Mouse (Mus musculus): ENCODE data around the gene Antxrl. TPM values are rescaled to one million over a fixed set of nuclear protein-coding genes. Genes with fewer than 3 reads are reported as not detected.

Antxrl gene
- polyA plus RNA-seq, 1 experiment from 2014 or later, result not detected

- Histone ChIP-seq H3K4me3 (replicated peaks; ENCODE audit: low read length) (no peak overlapping the region), H3K9ac (no peak overlapping the region), H3K9me3 (ENCODE audit: control insufficient read depth, low read length) (no peaks in the 10 kb centered on the region), H3K27ac (no peak overlapping the region), H3K4me2 (replicated peaks) (no peak overlapping the region), H3K4me1 (replicated peaks; ENCODE audit: control insufficient read depth, insufficient read depth, low read length) (no peaks in the 10 kb centered on the region), H3K36me3 (replicated peaks; ENCODE audit: control insufficient read depth, insufficient read depth) (no peaks in the 10 kb centered on the region), H3K27me3 (ENCODE audit: control insufficient read depth, insufficient read depth, low read length) (no peaks in the 10 kb centered on the region)
- no peak for ATAC-seq (ENCODE audit: low FRiP score)
- 73% methylated on average over 12 of the region's 12 CpGs for WGBS
- DNase-seq (ENCODE audit: low spot score), result no peak
Observed at GRCm38 (mm10) chr14:34120016-34120910, 67.8 kb downstream of the Antxrl start.

GRCm38 (mm10) chr14:34120923-34121351 lies 68.4 kb downstream of the Antxrl start:
- H3K4me2 ChIP-seq (replicated peaks), result no peak overlapping the region
- H3K4me3 ChIP-seq (replicated peaks; ENCODE audit: low read length), result no peak overlapping the region
- 88% methylated on average over 3 of the region's 3 CpGs for WGBS
- no peaks in the 10 kb centered on the region for H3K4me1 ChIP-seq (replicated peaks; ENCODE audit: control insufficient read depth, insufficient read depth, low read length)
- H3K9me3 ChIP-seq (ENCODE audit: control insufficient read depth, low read length), result no peaks in the 10 kb centered on the region
- H3K9ac ChIP-seq, result no peak overlapping the region
- no peaks in the 10 kb centered on the region for H3K36me3 ChIP-seq (replicated peaks; ENCODE audit: control insufficient read depth, insufficient read depth)
- no peaks in the 10 kb centered on the region for H3K27me3 ChIP-seq (ENCODE audit: control insufficient read depth, insufficient read depth, low read length)
- no peak for ATAC-seq (ENCODE audit: low FRiP score)
- no peak overlapping the region for H3K27ac ChIP-seq
- DNase-seq (ENCODE audit: low spot score), result no peak

- Histone ChIP-seq H3K4me1 (replicated peaks; ENCODE audit: control insufficient read depth, insufficient read depth, low read length) (no peaks in the 10 kb centered on the region), H3K9ac (no peak overlapping the region), H3K9me3 (ENCODE audit: control insufficient read depth, low read length) (no peaks in the 10 kb centered on the region), H3K4me2 (replicated peaks) (no peak overlapping the region), H3K27me3 (ENCODE audit: control insufficient read depth, insufficient read depth, low read length) (no peaks in the 10 kb centered on the region), H3K27ac (no peak overlapping the region), H3K4me3 (replicated peaks; ENCODE audit: low read length) (no peak overlapping the region), H3K36me3 (replicated peaks; ENCODE audit: control insufficient read depth, insufficient read depth) (no peaks in the 10 kb centered on the region)
- DNase-seq (ENCODE audit: low spot score), result no peak
- WGBS, result 89% methylated on average over 4 of the region's 4 CpGs
- no peak for ATAC-seq (ENCODE audit: low FRiP score)
Observed at GRCm38 (mm10) chr14:34121691-34122090, 69.2 kb downstream of the Antxrl start.

Other genes starting within 250 kb of the Antxrl start
- gene Gdf10, start 129.1 kb upstream of the Antxrl start, polyA plus RNA-seq (2014; fragmentation: Nextera tagmentation; extraction: Ambion mirVana), result 8.0 and 11.4 TPM in 2 replicates
- 0.08 TPM in 1 of 2 replicates, not detected in the other for gene Gdf2, start 111.7 kb upstream of the Antxrl start, polyA plus RNA-seq (2014; fragmentation: Nextera tagmentation; extraction: Ambion mirVana)
- gene Rbp3, start 98.7 kb upstream of the Antxrl start, polyA plus RNA-seq (2014; fragmentation: Nextera tagmentation; extraction: Ambion mirVana), result not detected in 2 replicates
- gene Zfp488, start 73.9 kb upstream of the Antxrl start, polyA plus RNA-seq (2014; fragmentation: Nextera tagmentation; extraction: Ambion mirVana), result 0.78 and 0.85 TPM in 2 replicates
- not detected in 2 replicates for gene Gm30083, start 37.5 kb upstream of the Antxrl start, polyA plus RNA-seq (2014; fragmentation: Nextera tagmentation; extraction: Ambion mirVana)
- not detected in 2 replicates for gene Gm5460, start 35.9 kb upstream of the Antxrl start, polyA plus RNA-seq (2014; fragmentation: Nextera tagmentation; extraction: Ambion mirVana)
- gene Anxa8, start 33.3 kb downstream of the Antxrl start, polyA plus RNA-seq (2014; fragmentation: Nextera tagmentation; extraction: Ambion mirVana), result 0.16 TPM in 1 of 2 replicates, not detected in the other
- not detected in 2 replicates for gene A630023A22Rik, start 50.0 kb downstream of the Antxrl start, polyA plus RNA-seq (2014; fragmentation: Nextera tagmentation; extraction: Ambion mirVana)
- 0.13 and 0.14 TPM in 2 replicates for gene Npy4r, start 99.8 kb downstream of the Antxrl start, polyA plus RNA-seq (2014; fragmentation: Nextera tagmentation; extraction: Ambion mirVana)
- gene Gprin2, start 148.9 kb downstream of the Antxrl start, polyA plus RNA-seq (2014; fragmentation: Nextera tagmentation; extraction: Ambion mirVana), result 4.4 and 5.4 TPM in 2 replicates
- 0.42 and 0.79 TPM in 2 replicates for gene Syt15, start 166.9 kb downstream of the Antxrl start, polyA plus RNA-seq (2014; fragmentation: Nextera tagmentation; extraction: Ambion mirVana)

Measured in hindbrain, embryonic 14.5 days (tissue).